Mouse (Mus musculus) ES-Bruce4 (cell line): ENCODE measurements around the gene A030014E15Rik.

ENCODE experiments used
- CTCF ChIP-seq: IDR thresholded peaks from one replicate; pipeline ENCODE4 v1.8.1; 2011; ENCODE audit warnings: low read depth, low read length
- POLR2A ChIP-seq: IDR thresholded peaks from one replicate; pipeline ENCODE4 v1.8.1; 2011; ENCODE audit warnings: low read length; ENCODE audit not compliant: insufficient read depth

- no peak for TF ChIP-seq POLR2A
- TF ChIP-seq CTCF, result no peak
Observed at GRCm38 (mm10) chr1:82900567-82900966, 24.1 kb upstream of the A030014E15Rik start.
